Mouse (Mus musculus) testis, adult 2 months (tissue): ENCODE measurements at regions not wholly inside any gene's neighbourhood (a gene's known extent, or its start where the extent isn't known, plus 50 kb on each side); places are given as distances from the start of the nearest gene placed in this dataset.
"Not testable (repeated sequence)": the region's sequence is repeated elsewhere in the genome, so short reads cannot be mapped to it uniquely, and the experiment has no call there.

Experiments
- H3K27ac ChIP-seq: fragments of 200-500 bp; 2 replicates; pipeline ENCODE4 v1.5.1; 2012; ENCODE audit warnings: low read depth, low read length; ENCODE audit not compliant: control insufficient read depth, insufficient read depth
- H3K27me3 ChIP-seq: fragments of 200-500 bp; 2 replicates; pipeline ENCODE4 v1.6.1; 2012; ENCODE audit warnings: mild to moderate bottlenecking, low read length, moderate library complexity; ENCODE audit not compliant: control insufficient read depth, insufficient read depth
- H3K36me3 ChIP-seq: fragments of 200-500 bp; 2 replicates; pipeline ENCODE4 v1.6.1; 2012; ENCODE audit warnings: mild to moderate bottlenecking, low read length; ENCODE audit not compliant: control insufficient read depth, insufficient read depth
- H3K4me1 ChIP-seq: fragments of 200-500 bp; 2 replicates; pipeline ENCODE4 v1.6.1; 2012; ENCODE audit warnings: low read length; ENCODE audit not compliant: control insufficient read depth, insufficient read depth
- H3K4me3 ChIP-seq: fragments of 200-500 bp; 2 replicates; pipeline ENCODE4 v1.5.1; 2012; ENCODE audit warnings: low read depth, mild to moderate bottlenecking, low read length, moderate library complexity, mixed read lengths; ENCODE audit not compliant: control insufficient read depth
- CTCF ChIP-seq: fragments of 200-500 bp; IDR thresholded peaks from 2 replicates; pipeline ENCODE4 v1.5.1; 2012; ENCODE audit warnings: low read depth, mild to moderate bottlenecking, inconsistent platforms, low read length, moderate library complexity; ENCODE audit not compliant: control insufficient read depth, insufficient read depth, insufficient replicate concordance
- POLR2A ChIP-seq: fragments of 200-500 bp; IDR thresholded peaks from 2 replicates; pipeline ENCODE4 v1.6.1; 2012; ENCODE audit warnings: low read depth, mild to moderate bottlenecking, inconsistent platforms, low read length, moderate library complexity; ENCODE audit not compliant: control insufficient read depth

GRCm38 (mm10) chr14:44926368-44927203 lies 61.4 kb upstream of the Ptger2 start:
- Histone ChIP-seq H3K27ac (0 out of 2 replicates have a peak overlapping the region, but pooled peaks have one; percentile 29), H3K4me3 (peak overlapping the region; percentile 34; the same call in 1 of the 2 replicates)
- H3K36me3 ChIP-seq, H3K4me1 ChIP-seq, H3K27me3 ChIP-seq: not testable (repeated sequence)

DNA sequence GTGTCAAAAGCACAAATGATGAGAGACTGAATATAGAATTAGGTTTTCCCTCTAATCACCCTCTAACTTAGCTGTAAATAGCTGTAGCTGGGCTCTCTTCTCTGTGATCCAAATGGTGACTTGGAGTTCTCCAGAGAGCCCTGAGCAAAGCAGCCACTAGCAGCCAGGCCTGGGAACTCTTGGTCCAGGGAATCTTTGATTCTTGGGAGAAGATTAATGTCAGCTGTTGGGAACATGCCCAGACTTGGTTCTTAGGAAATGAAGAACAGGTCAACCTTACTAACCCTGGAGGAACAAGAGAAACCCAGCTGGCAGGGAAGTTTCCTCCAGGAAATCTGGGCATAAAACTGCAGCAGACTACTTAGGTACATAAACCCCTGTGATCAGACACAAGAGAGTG lies 62.6 kb upstream of the Ptgdr start:
- H3K36me3 ChIP-seq, H3K27me3 ChIP-seq, H3K27ac ChIP-seq, H3K4me3 ChIP-seq, H3K4me1 ChIP-seq: not testable (repeated sequence)

GRCm38 (mm10) chr14:44919389-44919788 lies 60.2 kb upstream of the Ptgdr start:
- Histone ChIP-seq H3K27ac (no peak overlapping the region), H3K27me3 (no peaks in the 10 kb centered on the region), H3K4me3 (no peak overlapping the region), H3K4me1 (no peaks in the 10 kb centered on the region), H3K36me3 (no peaks in the 10 kb centered on the region)
- TF ChIP-seq POLR2A (no peak), CTCF (no peak)

GRCm38 (mm10) chr14:44915627-44916026 lies 56.5 kb upstream of the Ptgdr start:
- Histone ChIP-seq H3K4me3 (no peak overlapping the region), H3K27me3 (no peaks in the 10 kb centered on the region), H3K27ac (no peak overlapping the region), H3K36me3 (no peaks in the 10 kb centered on the region), H3K4me1 (no peaks in the 10 kb centered on the region)
- no peak for TF ChIP-seq CTCF
- TF ChIP-seq POLR2A = no peak

DNA sequence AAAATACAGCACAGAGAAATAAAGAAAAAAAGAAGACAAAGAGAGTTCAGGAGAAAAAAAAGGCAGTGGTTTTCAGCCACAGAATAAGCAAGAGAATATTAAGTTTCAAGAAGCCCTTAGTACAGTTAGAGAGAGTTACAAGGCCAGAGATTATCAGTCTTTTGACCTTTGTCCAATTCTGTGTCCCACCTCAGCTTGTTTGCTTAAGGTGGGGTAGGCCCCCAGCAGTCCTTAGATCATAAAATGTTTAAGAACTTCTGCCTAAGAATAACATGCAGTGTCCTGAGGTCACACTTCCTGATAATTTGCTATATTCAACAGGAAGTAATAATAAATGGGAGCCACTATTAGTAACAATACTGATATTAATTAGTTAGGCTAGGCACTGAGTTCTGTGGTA lies 53.6 kb upstream of the Ptgdr start:
- Histone ChIP-seq H3K27ac (no peak overlapping the region), H3K4me1 (no peaks in the 10 kb centered on the region), H3K4me3 (no peak overlapping the region), H3K27me3 (no peaks in the 10 kb centered on the region), H3K36me3 (no peaks in the 10 kb centered on the region)
- no peak for TF ChIP-seq CTCF
- no peak for TF ChIP-seq POLR2A
